Mouse (Mus musculus) MEL (cell line): ENCODE data around the gene Ift81. TPM values are rescaled to one million over a fixed set of nuclear protein-coding genes. Genes with fewer than 3 reads are reported as not detected.

Experiments
- DNase-seq: peaks from one replicate; pipeline ENCODE4 v3.0.0; 2011; ENCODE audit warnings: low read depth, low spot score
- H3K27ac ChIP-seq: 2 replicates; pipeline ENCODE4 v1.5.1; 2012; ENCODE audit warnings: low read depth, mild to moderate bottlenecking, control low read depth, low read length, moderate library complexity; ENCODE audit not compliant: control insufficient read depth
- H3K27me3 ChIP-seq, 2 experiments: fragments of 150-350 bp in 1 of 2; sonication (generic) in 1 of 2; 2 replicates each; pipeline ENCODE4 v1.6.1; 2012; ENCODE audit warnings: low read length in 2 of 2, mild to moderate bottlenecking in 2 of 2, improper control_type of control experiment in 1 of 2, moderate library complexity in 1 of 2; ENCODE audit not compliant: insufficient read depth in 2 of 2, control insufficient read depth in 1 of 2
- H3K36me3 ChIP-seq, 2 experiments: 2 replicates each; pipeline ENCODE4 v1.6.1; 2012 to 2014; ENCODE audit warnings: low read length in 2 of 2, improper control_type of control experiment in 1 of 2, inconsistent platforms in 1 of 2, mild to moderate bottlenecking in 1 of 2; ENCODE audit not compliant: insufficient read depth in 2 of 2, control insufficient read depth in 1 of 2
- H3K4me1 ChIP-seq, 2 experiments: fragments of 150-350 bp in 1 of 2; sonication (generic) in 1 of 2; 2 replicates each; pipeline ENCODE4 v1.6.1; 2012; ENCODE audit warnings: low read length in 2 of 2, improper control_type of control experiment in 1 of 2, mild to moderate bottlenecking in 1 of 2; ENCODE audit not compliant: insufficient read depth in 2 of 2, control insufficient read depth in 1 of 2
- H3K4me3 ChIP-seq, 2 experiments: fragments of 150-350 bp in 1 of 2; sonication (generic) in 1 of 2; 2 replicates each; pipeline ENCODE4 v1.5.1; 2012; ENCODE audit warnings: low read depth in 2 of 2, low read length in 2 of 2, mild to moderate bottlenecking in 2 of 2, moderate library complexity in 2 of 2, control low read depth in 1 of 2, improper control_type of control experiment in 1 of 2; ENCODE audit not compliant: control insufficient read depth in 1 of 2, insufficient read depth in 1 of 2
- H3K79me2 ChIP-seq: 2 replicates; pipeline ENCODE4 v1.6.1; 2012; ENCODE audit warnings: mild to moderate bottlenecking, low read length, moderate library complexity; ENCODE audit not compliant: control insufficient read depth, poor library complexity, insufficient read depth
- H3K9ac ChIP-seq: 2 replicates; pipeline ENCODE4 v1.6.1; 2012; ENCODE audit warnings: low read depth, mild to moderate bottlenecking, control low read depth, low read length, moderate library complexity; ENCODE audit not compliant: control insufficient read depth, poor library complexity, severe bottlenecking
- H3K9me3 ChIP-seq: fragments of 150-350 bp; sonication (generic); replicated peaks from 2 replicates; pipeline ENCODE4 v1.6.1; 2012; ENCODE audit warnings: mild to moderate bottlenecking, low read length, improper control_type of control experiment, moderate library complexity; ENCODE audit not compliant: insufficient read depth
- BHLHE40 ChIP-seq: IDR thresholded peaks from 2 replicates; pipeline ENCODE4 v1.6.1; 2012; ENCODE audit warnings: low read depth, mild to moderate bottlenecking, inconsistent platforms, low read length, improper control_type of control experiment, borderline replicate concordance
- CHD2 ChIP-seq: IDR thresholded peaks from 2 replicates; pipeline ENCODE4 v1.6.1; 2011; ENCODE audit warnings: low read length, improper control_type of control experiment
- CTCF ChIP-seq, 3 experiments: IDR thresholded peaks in 2 of 3; conservative IDR thresholded peaks in 1 of 3; 2 replicates each; pipeline ENCODE4 v1.5.1; 2011 to 2012; ENCODE audit warnings: low read length in 3 of 3, low read depth in 2 of 3, mild to moderate bottlenecking in 2 of 3, improper control_type of control experiment in 1 of 3, inconsistent platforms in 1 of 3, mixed read lengths in 1 of 3, moderate library complexity in 1 of 3; ENCODE audit not compliant: control insufficient read depth in 1 of 3, insufficient read depth in 1 of 3, poor library complexity in 1 of 3, severe bottlenecking in 1 of 3
- ELF1 ChIP-seq: IDR thresholded peaks from 2 replicates; pipeline ENCODE4 v1.6.1; 2014; ENCODE audit warnings: low read depth, mild to moderate bottlenecking, inconsistent platforms, low read length, improper control_type of control experiment, moderate library complexity
- EP300 ChIP-seq, 2 experiments: IDR thresholded peaks; 2 replicates each; pipeline ENCODE4 v1.6.1; 2011; ENCODE audit warnings: improper control_type of control experiment in 2 of 2, low read length in 2 of 2, low read depth in 1 of 2, mild to moderate bottlenecking in 1 of 2
- ETS1 ChIP-seq: IDR thresholded peaks from 2 replicates; pipeline ENCODE4 v1.6.1; 2012; ENCODE audit warnings: low read depth, mild to moderate bottlenecking, inconsistent platforms, low read length, improper control_type of control experiment, moderate library complexity
- GABPA ChIP-seq: IDR thresholded peaks from 2 replicates; pipeline ENCODE4 v1.6.1; 2012; ENCODE audit warnings: low read depth, mild to moderate bottlenecking, inconsistent platforms, low read length, improper control_type of control experiment, moderate library complexity
- GATA1 ChIP-seq: IDR thresholded peaks from 2 replicates; pipeline ENCODE4 v1.6.1; 2011; ENCODE audit warnings: low read depth, low read length, improper control_type of control experiment
- HCFC1 ChIP-seq: IDR thresholded peaks from 2 replicates; pipeline ENCODE4 v1.6.1; 2012; ENCODE audit warnings: low read depth, mild to moderate bottlenecking, inconsistent platforms, low read length, improper control_type of control experiment, moderate library complexity
- JUND ChIP-seq: IDR thresholded peaks from 2 replicates; pipeline ENCODE4 v1.6.1; 2011; ENCODE audit warnings: low read depth, mild to moderate bottlenecking, improper control_type of control experiment, low read length
- KAT2A ChIP-seq: conservative IDR thresholded peaks from 2 replicates; pipeline ENCODE4 v1.6.1; 2012; ENCODE audit warnings: low read depth, low read length, improper control_type of control experiment, inconsistent platforms
- MAFK ChIP-seq: IDR thresholded peaks from 2 replicates; pipeline ENCODE4 v1.6.1; 2011; ENCODE audit warnings: low read depth, mild to moderate bottlenecking, low read length, improper control_type of control experiment, borderline replicate concordance
- MXI1 ChIP-seq: IDR thresholded peaks from 2 replicates; pipeline ENCODE4 v1.6.1; 2011; ENCODE audit warnings: mild to moderate bottlenecking, low read depth, low read length, improper control_type of control experiment
- MYC ChIP-seq: IDR thresholded peaks from 2 replicates; pipeline ENCODE4 v1.6.1; 2011; ENCODE audit warnings: low read depth, mild to moderate bottlenecking, low read length, improper control_type of control experiment, moderate library complexity
- NELFE ChIP-seq: IDR thresholded peaks from 2 replicates; pipeline ENCODE4 v1.6.1; 2011; ENCODE audit warnings: low read depth, low read length, improper control_type of control experiment
- NRF1 ChIP-seq: IDR thresholded peaks from 2 replicates; pipeline ENCODE4 v1.6.1; 2014; ENCODE audit warnings: low read depth, mild to moderate bottlenecking, inconsistent platforms, low read length, improper control_type of control experiment, moderate library complexity; ENCODE audit not compliant: poor library complexity, insufficient read depth, severe bottlenecking
- POLR2A ChIP-seq, 2 experiments: IDR thresholded peaks; 2 replicates each; pipeline ENCODE4 v1.6.1; 2011 to 2012; ENCODE audit warnings: low read length in 2 of 2, mild to moderate bottlenecking in 2 of 2, control low read depth in 1 of 2, improper control_type of control experiment in 1 of 2, low read depth in 1 of 2, moderate library complexity in 1 of 2; ENCODE audit not compliant: control insufficient read depth in 1 of 2, insufficient read depth in 1 of 2, poor library complexity in 1 of 2
- POLR2AphosphoS2 ChIP-seq: IDR thresholded peaks from 2 replicates; pipeline ENCODE4 v1.6.1; 2011; ENCODE audit warnings: low read length, improper control_type of control experiment
- POLR2AphosphoS5 ChIP-seq: IDR thresholded peaks from 2 replicates; pipeline ENCODE4 v1.6.1; 2012; ENCODE audit warnings: low read depth, borderline replicate concordance, mild to moderate bottlenecking, inconsistent platforms, low read length, moderate library complexity, mixed read lengths
- RAD21 ChIP-seq: IDR thresholded peaks from 2 replicates; pipeline ENCODE4 v1.6.1; 2011; ENCODE audit warnings: mild to moderate bottlenecking, low read depth, low read length, improper control_type of control experiment
- RCOR1 ChIP-seq: IDR thresholded peaks from 2 replicates; pipeline ENCODE4 v1.6.1; 2012; ENCODE audit warnings: low read depth, mild to moderate bottlenecking, inconsistent platforms, low read length, improper control_type of control experiment
- SIN3A ChIP-seq: IDR thresholded peaks from 2 replicates; pipeline ENCODE4 v1.6.1; 2012; ENCODE audit warnings: low read length, improper control_type of control experiment, inconsistent platforms
- SMC3 ChIP-seq: IDR thresholded peaks from 2 replicates; pipeline ENCODE4 v1.6.1; 2011; ENCODE audit warnings: low read depth, low read length, improper control_type of control experiment
- TAL1 ChIP-seq: IDR thresholded peaks from 2 replicates; pipeline ENCODE4 v1.6.1; 2012; ENCODE audit warnings: mild to moderate bottlenecking, inconsistent platforms, low read length, moderate library complexity, mixed read lengths
- TBP ChIP-seq: IDR thresholded peaks from 2 replicates; pipeline ENCODE4 v1.8.0; 2011; ENCODE audit warnings: low read depth, low read length, improper control_type of control experiment
- UBTF ChIP-seq: IDR thresholded peaks from 2 replicates; pipeline ENCODE4 v1.6.1; 2012; ENCODE audit warnings: low read depth, mild to moderate bottlenecking, inconsistent platforms, low read length, improper control_type of control experiment, moderate library complexity, borderline replicate concordance; ENCODE audit not compliant: insufficient read depth
- ZC3H11A ChIP-seq: IDR thresholded peaks from 2 replicates; pipeline ENCODE4 v1.6.1; 2012; ENCODE audit warnings: low read depth, mild to moderate bottlenecking, inconsistent platforms, low read length, improper control_type of control experiment
- ZKSCAN1 ChIP-seq: IDR thresholded peaks from 2 replicates; pipeline ENCODE4 v1.6.1; 2012; ENCODE audit warnings: low read depth, mild to moderate bottlenecking, inconsistent platforms, low read length, improper control_type of control experiment, moderate library complexity
- ZMIZ1 ChIP-seq: IDR thresholded peaks from 2 replicates; pipeline ENCODE4 v1.6.1; 2012; ENCODE audit warnings: low read depth, mild to moderate bottlenecking, inconsistent platforms, low read length, improper control_type of control experiment, moderate library complexity
- ZNF384 ChIP-seq: IDR thresholded peaks from 2 replicates; pipeline ENCODE4 v1.6.1; 2012; ENCODE audit warnings: low read depth, mild to moderate bottlenecking, inconsistent platforms, low read length, improper control_type of control experiment
- polyA plus RNA-seq, 2 experiments: library from polyadenylated mRNA; stranded (reverse) in 1 of 2; unstranded in 1 of 2; fragments of >175 nt in 1 of 2; fragments of >200 nt in 1 of 2; gene quantifications; 2 replicates each; pipeline versions ENCODE4 v1.2.1 to v1.2.4; 2012; ENCODE audit warnings: low replicate concordance in 2 of 2, low read depth in 1 of 2; ENCODE audit not compliant: insufficient read length in 2 of 2, insufficient read depth in 1 of 2, missing spikeins in 1 of 2
- total RNA-seq: library from RNA; depleted of rRNA; stranded (reverse); fragments of 300-350 nt; gene quantifications from 2 replicates; pipeline ENCODE4 v1.2.3, GENCODE M21; 2012

The Ift81 gene
- total and polyA plus RNA-seq, 3 experiments: 1.5 to 1.9 TPM; not detected in 1

GRCm38 (mm10) chr5:122627243-122627642, 12.9 kb upstream of the Ift81 start (continued):
- TF ChIP-seq JUND (peak; percentile 14; the same call in 1 of the 2 replicates), POLR2AphosphoS5 (no peak), HCFC1 (peak; percentile 44; the same call in 1 of the 2 replicates), KAT2A (0 out of 2 replicates have a peak, but pooled peaks have one; percentile 26), MYC (peak; percentile 64; the same call in 1 of the 2 replicates), RCOR1 (peak; percentile 12; the same call in 1 of the 2 replicates), RAD21 (peak; percentile 99), GATA1 (peak; percentile 84), MAFK (no peak), ZMIZ1 (no peak), EP300 (IDR thresholded peaks at IDR 0.05; ENCODE audit: low read depth in 1 of 2, low read length in 2 of 2) (peak in 1 of 2 experiments; percentile 44; a peak in 2 of 4 replicates), TAL1 (no peak), NELFE (no peak)

GRCm38 (mm10) chr5:122625565-122626252, 11.4 kb upstream of the Ift81 start:
- H3K9ac ChIP-seq: peak overlapping the region; percentile 72
- H3K9me3 ChIP-seq: no peaks in the 10 kb centered on the region
- no peaks in the 10 kb centered on the region for H3K27me3 ChIP-seq
- peaks cover 10 to 38% of the 10 kb centered on the region in 2 experiments for H3K4me1 ChIP-seq
- H3K36me3 ChIP-seq: peaks cover 0 to 17% of the 10 kb centered on the region in 2 experiments; a peak in 2 of 4 replicates
- H3K4me3 ChIP-seq: peak overlapping the region; percentile 46 to 47
- peak overlapping the region; percentile 99 for H3K27ac ChIP-seq
- H3K79me2 ChIP-seq: peaks cover 2% of the 10 kb centered on the region; the same call in 1 of the 2 replicates
- peak; percentile 97 for DNase-seq
- TF ChIP-seq SIN3A: peak; percentile 29
- peak; percentile 88 for TF ChIP-seq ETS1
- peak; percentile 11; the same call in 1 of the 2 replicates for TF ChIP-seq SMC3
- peak; percentile 45; the same call in 1 of the 2 replicates for TF ChIP-seq JUND
- TF ChIP-seq POLR2AphosphoS2: peak; percentile 91
- TF ChIP-seq ZC3H11A: no peak
- TF ChIP-seq HCFC1: peak; percentile 62
- TF ChIP-seq MYC: peak; percentile 19; the same call in 1 of the 2 replicates
- no peak; the same call in 1 of the 2 replicates for TF ChIP-seq RCOR1
- no peak for TF ChIP-seq UBTF
- TF ChIP-seq TBP: peak; percentile 78; the same call in 1 of the 2 replicates
- no peak for TF ChIP-seq BHLHE40
- TF ChIP-seq GATA1: peak; percentile 61; the same call in 1 of the 2 replicates
- TF ChIP-seq ZKSCAN1: no peak
- no peak for TF ChIP-seq ZNF384
- no peak for TF ChIP-seq CTCF (IDR thresholded peaks at IDR 0.05 in 2 of 3, conservative IDR thresholded peaks at IDR 0.05 in 1 of 3; ENCODE audit: control insufficient read depth in 1 of 3, insufficient read depth in 1 of 3, low read depth in 2 of 3, low read length in 3 of 3, poor library complexity in 1 of 3, severe bottlenecking in 1 of 3)
- 0 out of 2 replicates have a peak, but pooled peaks have one; percentile 11 for TF ChIP-seq ELF1
- peak; percentile 74 for TF ChIP-seq MXI1
- TF ChIP-seq MAFK: no peak
- peak; percentile 67 to 73; a peak in 3 of 4 replicates for TF ChIP-seq POLR2A (IDR thresholded peaks at IDR 0.05; ENCODE audit: control insufficient read depth in 1 of 2, insufficient read depth in 1 of 2, low read depth in 1 of 2, low read length in 2 of 2, poor library complexity in 1 of 2)
- TF ChIP-seq KAT2A: no peak; the same call in 1 of the 2 replicates
- no peak for TF ChIP-seq NRF1
- TF ChIP-seq CHD2: no peak
- TF ChIP-seq EP300 (IDR thresholded peaks at IDR 0.05; ENCODE audit: low read depth in 1 of 2, low read length in 2 of 2): peak in 1 of 2 experiments; percentile 75; a peak in 1 of 4 replicates
- no peak for TF ChIP-seq TAL1
- TF ChIP-seq GABPA: peak; percentile 41; the same call in 1 of the 2 replicates
- no peak for TF ChIP-seq POLR2AphosphoS5
